Mouse (Mus musculus) T-helper 1 cell (primary cell): ENCODE measurements at regions not wholly inside any gene's neighbourhood (a gene's known extent, or its start where the extent isn't known, plus 50 kb on each side); places are given as distances from the start of the nearest gene placed in this dataset.

ENCODE experiments used
- in situ Hi-C: fragments of 300-600 bp; cut with MboI, MseI; formaldehyde crosslinking; loops from one replicate; pipeline ENCODE4 v1.15.1; 2025; ENCODE audit warnings: high pct_unique_total_duplicates

DNA sequence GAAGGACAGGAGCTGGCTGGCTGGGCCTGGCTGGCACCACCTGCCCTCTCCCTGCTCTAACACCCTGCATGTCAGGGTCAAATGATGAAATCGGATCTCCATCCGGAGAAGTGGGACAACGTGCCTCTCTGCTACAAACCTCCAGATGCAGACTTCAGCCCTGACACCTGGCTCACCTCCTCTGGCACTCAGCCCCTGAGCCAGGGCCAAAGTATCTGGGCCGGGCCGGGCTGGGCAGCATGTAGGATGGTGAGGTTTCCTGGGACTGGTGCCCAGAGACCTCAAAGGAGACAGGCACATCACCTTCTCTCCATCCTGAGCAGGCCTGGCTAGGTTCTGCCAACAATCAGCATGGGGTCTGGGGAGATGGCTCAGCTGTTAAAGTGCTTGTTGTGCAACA lies 113.5 kb downstream of the Tfcp2l1 start:
- in situ Hi-C loops: no loop called here

DNA sequence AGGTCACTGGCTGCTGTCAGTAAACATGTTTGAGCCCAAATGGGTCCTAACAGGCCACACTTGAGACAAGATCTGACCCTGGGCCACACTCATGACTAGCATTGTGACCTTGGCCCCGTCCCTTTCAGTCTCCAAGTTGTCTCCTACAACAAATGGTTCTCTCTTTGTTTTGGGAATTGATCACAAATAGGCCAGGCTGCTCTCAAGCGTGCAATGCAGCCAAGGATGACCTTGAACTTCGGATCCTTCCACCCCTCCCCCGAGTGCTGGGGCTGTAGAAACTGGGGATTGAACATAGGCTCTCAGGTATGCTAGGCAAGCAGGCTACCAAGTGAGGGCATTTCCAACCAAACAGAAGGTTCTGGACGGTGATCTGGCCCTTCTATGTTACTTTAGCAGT lies 120.5 kb downstream of the Tfcp2l1 start:
- in situ Hi-C loops: no loop called here

DNA sequence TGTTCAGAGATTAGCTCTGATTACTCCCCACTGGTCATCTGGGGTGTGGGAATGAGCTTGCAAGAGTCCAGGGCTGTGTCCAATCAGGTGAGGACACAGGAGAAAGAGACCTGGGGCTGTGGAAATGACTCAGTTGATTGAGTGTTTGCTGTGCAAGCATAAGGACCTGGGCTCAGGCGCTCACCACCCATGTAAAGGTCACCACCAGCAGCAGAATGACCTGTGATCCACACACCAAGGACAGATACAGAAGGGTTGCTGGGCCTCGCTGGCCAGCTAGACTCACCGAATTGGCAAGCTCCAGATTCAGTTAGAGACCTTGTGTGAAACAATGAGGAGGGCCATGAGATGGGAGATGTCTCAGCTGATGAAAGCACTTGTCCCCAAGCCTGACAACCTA lies 125.1 kb downstream of the Tfcp2l1 start:
- in situ Hi-C loops: no loop called here

DNA sequence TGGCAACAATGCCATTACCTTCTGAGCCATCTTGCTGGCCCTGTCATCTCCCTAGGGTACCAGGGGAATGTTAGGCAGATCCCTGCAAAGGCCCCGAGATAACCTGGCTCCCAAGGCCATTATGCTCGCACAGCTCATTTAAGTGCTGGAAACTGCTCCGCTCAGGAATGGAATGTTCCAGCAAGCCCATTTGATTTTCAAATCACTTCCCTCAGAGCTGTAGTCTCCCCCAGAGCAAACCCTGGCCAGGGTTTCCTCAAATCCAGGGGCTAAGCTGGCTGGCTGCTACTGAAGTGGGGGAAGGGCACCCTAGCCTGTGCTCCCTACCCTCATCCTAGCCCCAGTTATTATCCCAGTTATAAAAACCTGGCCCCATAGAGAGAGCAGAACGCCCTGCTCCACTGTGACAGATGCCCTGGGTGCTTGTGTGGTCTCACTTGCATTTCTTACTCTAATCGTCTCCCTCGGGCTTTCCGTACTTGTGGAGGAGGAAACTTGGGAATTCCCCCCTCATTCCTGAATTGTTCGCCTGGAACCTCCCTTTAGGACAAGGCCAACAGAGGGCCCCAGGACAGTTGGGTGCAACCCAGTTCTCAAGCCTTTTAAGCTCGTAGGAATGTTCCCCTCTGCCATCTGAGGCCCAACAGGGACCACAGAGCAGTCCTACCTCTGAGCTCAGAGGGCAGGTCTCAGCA lies 128.6 kb downstream of the Tfcp2l1 start:
- in situ Hi-C loops: loop anchor here (5.0 kb wide), 1 partner anchor 189 kb away; no protein-coding TSS in a partner anchor

DNA sequence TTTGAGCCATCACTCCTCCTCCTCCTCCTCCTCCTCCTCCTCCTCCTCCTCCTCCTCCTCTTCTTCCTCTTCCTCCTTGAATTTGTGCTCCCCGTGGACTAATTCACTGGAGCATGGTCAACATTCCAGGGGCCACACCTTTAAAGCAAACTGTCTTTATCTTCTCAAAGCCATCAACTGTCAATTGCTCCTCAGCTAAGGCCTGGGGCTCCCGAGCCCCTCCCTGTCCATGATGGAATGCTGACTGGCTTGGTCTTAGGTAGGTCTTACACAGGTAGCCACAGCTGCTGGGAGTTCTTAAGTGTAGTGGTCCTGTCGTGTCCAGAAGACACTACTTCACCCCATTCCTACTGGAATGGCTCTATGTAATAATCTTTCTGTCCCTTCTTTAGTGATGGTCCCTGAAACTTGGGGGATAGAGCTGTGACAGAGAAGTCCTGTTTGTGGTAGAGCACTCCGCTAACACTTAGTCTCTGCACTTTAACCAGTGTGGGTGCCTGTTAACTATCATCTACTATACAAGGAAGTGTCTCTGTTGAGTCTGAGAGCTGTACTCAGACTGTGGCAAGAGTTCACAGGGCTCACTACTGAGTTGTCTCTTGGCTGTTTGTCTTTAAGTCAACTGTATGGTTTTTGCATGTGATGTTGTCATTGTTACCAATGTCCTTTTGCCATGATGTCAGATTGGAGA lies 129.7 kb downstream of the Tfcp2l1 start:
- in situ Hi-C loops: loop anchor here (5.0 kb wide), 1 partner anchor 190 kb away; no protein-coding TSS in a partner anchor

DNA sequence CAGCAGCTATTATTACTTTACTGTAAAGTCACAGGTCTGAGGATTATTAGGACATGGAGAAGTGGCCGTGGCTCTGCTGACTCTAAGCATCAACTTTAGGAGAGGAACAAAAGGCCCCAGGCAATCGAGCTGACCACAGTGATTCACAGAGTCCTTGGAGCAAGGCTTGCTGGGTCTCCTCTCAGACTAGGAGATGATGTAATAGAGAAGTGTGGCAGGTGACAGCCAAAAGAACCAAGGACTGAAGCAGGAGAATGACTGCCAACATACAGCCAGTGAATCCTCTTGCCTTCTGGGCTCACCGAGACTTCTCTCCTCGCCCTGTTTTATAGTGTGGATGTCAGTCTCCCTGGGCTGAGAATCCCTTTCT lies 130.3 kb downstream of the Tfcp2l1 start:
- in situ Hi-C loops: loop anchor here (5.0 kb wide), 1 partner anchor 191 kb away; no protein-coding TSS in a partner anchor

DNA sequence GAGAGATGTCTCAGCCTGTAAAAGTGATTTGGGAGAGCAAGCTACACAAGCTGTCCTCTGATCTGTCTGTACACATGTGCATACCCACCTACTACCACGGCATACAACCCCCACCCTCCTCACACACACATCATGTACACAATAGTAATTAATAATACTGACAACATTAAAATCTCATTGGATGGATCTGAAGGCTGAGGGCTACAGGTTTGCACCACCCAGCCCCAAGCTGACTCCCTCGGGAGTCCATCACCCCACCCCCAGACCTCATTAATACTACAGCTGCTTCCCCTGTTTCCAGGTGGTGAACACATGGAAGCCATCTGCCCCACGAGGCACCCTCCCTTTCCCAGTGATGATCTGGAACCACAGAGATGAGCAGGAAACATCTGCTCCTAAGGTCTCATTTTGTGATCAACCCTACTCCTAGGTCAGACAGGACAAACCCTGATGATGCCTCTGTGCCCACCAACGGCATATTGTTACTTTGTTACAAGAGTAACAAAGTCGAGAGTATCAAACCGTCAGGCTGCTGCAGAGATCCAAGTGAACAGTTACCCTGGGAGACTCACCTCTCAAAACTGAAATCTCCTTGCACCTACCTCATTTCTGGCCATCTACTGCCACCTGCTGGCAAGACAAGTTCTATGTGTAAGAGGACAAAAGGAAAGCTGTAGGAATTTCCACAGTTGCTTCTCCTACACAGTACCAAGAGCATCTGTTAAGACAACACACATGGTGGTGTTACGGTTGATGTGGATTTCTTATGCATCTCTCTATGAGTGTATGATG lies 131.6 kb downstream of the Tfcp2l1 start:
- in situ Hi-C loops: loop anchor here (5.0 kb wide), 1 partner anchor 192 kb away; no protein-coding TSS in a partner anchor

DNA sequence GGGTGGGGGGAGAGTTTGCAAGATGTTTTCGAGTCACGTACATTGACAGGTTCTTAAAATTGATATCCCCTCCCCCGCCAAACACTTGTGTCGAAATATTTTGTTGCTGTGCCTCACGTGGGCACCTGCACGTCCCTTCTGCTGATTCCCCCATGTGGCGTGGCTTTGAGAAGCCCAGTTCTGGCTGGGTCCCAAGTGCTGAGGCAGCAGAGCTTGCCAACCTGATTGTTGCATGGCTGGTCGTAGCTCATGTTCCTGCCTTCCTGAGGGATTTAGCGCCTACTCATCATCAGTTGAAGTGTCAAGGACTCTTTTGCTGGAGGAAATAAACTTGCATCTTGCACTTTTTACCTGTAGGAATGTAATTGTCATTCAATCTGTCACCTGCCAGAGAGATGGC lies 137.8 kb downstream of the Tfcp2l1 start:
- in situ Hi-C loops: loop anchor here (10.0 kb wide), 1 partner anchor 421 kb away; no protein-coding TSS in a partner anchor

DNA sequence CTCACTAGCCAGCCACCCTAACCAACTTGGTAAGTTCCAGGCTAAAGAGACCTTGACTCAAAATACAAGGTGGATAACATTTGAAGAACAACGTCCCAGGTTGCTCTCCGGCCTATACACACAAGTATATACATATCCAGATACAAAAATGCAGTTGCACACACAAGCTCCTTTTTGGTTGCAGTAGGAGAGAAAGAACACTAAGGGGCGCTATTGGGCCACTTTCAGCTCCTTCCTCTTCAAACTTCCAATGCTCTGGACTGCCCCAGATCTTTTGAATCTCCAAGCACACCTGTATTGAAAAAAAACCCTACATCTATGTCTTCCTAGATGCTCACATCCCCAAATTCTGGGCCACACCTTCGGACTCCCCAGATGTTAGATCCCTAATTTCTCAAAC lies 141.1 kb downstream of the Tfcp2l1 start:
- in situ Hi-C loops: loop anchor here (10.0 kb wide), 1 partner anchor 424 kb away; no protein-coding TSS in a partner anchor

DNA sequence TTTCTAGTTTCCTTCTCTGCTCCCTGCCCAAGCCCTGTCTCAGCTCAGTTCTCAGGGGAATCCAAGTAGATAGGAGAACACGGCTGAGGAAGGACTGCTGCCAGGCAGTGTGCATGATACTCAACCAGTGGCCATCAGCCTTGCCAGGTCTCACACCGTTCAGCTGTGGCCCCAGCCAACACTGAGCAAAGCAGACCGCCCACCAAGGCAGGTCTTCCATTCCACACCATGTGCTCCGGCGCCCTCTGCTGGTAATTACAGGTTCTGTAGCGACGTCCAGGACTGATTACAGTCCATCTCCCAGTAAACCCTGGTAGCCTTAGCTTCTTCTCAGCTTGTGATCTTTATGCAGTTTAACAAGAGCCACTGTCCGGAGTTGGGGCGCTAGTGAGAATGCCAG lies 144.5 kb downstream of the Tfcp2l1 start:
- in situ Hi-C loops: no loop called here

DNA sequence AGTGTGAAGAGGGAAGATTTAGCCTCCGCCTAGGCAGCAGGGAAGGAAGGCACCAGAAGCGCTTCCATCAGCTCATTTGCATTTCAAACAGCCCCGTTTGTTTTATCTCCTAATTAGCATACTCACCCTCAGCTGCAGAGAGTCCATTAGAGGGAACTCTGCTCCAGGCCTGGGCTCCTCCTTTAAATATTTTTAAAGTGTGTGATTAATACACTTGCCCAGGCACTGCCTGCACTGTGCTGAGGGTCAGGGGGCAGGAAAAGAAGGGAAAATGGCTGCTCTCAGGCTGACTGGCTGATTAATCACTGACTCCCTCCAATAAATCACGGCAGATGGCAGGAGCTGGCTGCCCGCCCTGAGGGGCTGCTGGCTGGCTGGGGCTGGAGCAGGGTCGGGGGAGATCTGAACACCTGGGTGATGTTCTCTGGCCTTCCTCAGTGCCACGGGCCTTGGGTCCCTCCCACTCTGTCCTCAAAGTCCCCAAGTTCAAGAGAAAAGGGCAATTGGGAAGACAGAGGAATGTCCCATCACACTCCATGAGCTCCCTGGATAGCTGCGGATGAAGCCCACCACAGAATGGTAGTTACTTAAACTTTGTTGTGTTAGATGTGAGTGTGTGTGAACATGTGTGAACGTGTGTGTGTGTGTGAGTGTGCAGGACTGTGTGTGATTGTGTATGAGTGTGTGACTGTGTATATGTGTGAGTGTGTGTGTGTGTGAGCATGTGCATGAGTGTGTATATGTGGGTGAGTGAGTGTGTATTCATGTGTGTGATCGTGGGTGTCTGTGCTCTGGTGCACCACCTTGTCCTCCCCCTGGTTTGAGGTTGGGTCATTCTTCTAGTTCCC lies 149.1 kb downstream of the Tfcp2l1 start:
- in situ Hi-C loops: no loop called here
